Mouse (Mus musculus) CH12.LX (cell line): Measurements from ENCODE around the gene Gm20388. TPM values are rescaled to one million over a fixed set of nuclear protein-coding genes. Genes with fewer than 3 reads are reported as not detected.

Source experiments
- DNase-seq: peaks from one replicate; pipeline ENCODE4 v3.0.0-alpha.2; 2013; ENCODE audit errors: extremely low read depth
- H3K27ac ChIP-seq: 2 replicates; pipeline ENCODE4 v1.5.1; 2012; ENCODE audit warnings: low read depth, mild to moderate bottlenecking, control low read depth, moderate library complexity; ENCODE audit not compliant: insufficient read depth
- H3K27me3 ChIP-seq: replicated peaks from 2 replicates; pipeline ENCODE3; 2012; ENCODE audit warnings: inconsistent platforms
- H3K36me3 ChIP-seq, 2 experiments: replicated peaks in 1 of 2; 2 replicates each; pipeline versions ENCODE3 to v1.6.1; 2012; ENCODE audit warnings: inconsistent platforms in 1 of 2, low read length in 1 of 2, mild to moderate bottlenecking in 1 of 2, mixed read lengths in 1 of 2, moderate library complexity in 1 of 2; ENCODE audit not compliant: control insufficient read depth in 1 of 2, insufficient read depth in 1 of 2
- H3K4me1 ChIP-seq, 2 experiments: 2 replicates each; pipeline ENCODE4 v1.6.1; 2012; ENCODE audit warnings: inconsistent platforms in 1 of 2, moderate library complexity in 1 of 2; ENCODE audit not compliant: insufficient read depth in 2 of 2, control insufficient read depth in 1 of 2
- H3K4me2 ChIP-seq: 2 replicates; pipeline ENCODE4 v1.6.1; 2012; ENCODE audit warnings: low read depth, mild to moderate bottlenecking, control low read depth; ENCODE audit not compliant: poor library complexity, insufficient read depth, severe bottlenecking
- H3K4me3 ChIP-seq, 3 experiments: fragments of 150-350 bp in 1 of 3; sonication (generic) in 1 of 3; replicated peaks in 1 of 3; 2 replicates each; pipeline versions ENCODE3 to v1.5.1; 2011 to 2012; ENCODE audit warnings: low read depth in 2 of 3, low read length in 2 of 3, mild to moderate bottlenecking in 2 of 3, moderate library complexity in 2 of 3, control low read depth in 1 of 3, improper control_type of control experiment in 1 of 3, inconsistent platforms in 1 of 3, mixed read lengths in 1 of 3; ENCODE audit not compliant: poor library complexity in 1 of 3
- H3K79me2 ChIP-seq: replicated peaks from 2 replicates; pipeline ENCODE4 v1.6.1; 2012; ENCODE audit warnings: mild to moderate bottlenecking, moderate library complexity; ENCODE audit not compliant: control insufficient read depth, poor library complexity, insufficient read depth, severe bottlenecking; ENCODE audit errors: extremely low read depth
- H3K9ac ChIP-seq: 2 replicates; pipeline ENCODE4 v1.6.1; 2012; ENCODE audit warnings: low read depth, mild to moderate bottlenecking, control low read depth, moderate library complexity; ENCODE audit not compliant: insufficient read depth
- H3K9me3 ChIP-seq: replicated peaks from 2 replicates; pipeline ENCODE3; 2012; ENCODE audit warnings: low read length, inconsistent platforms, mixed read lengths
- CHD2 ChIP-seq: IDR thresholded peaks from 2 replicates; pipeline ENCODE4 v1.6.1; 2011; ENCODE audit warnings: low read length, improper control_type of control experiment
- EP300 ChIP-seq: IDR thresholded peaks from 2 replicates; pipeline ENCODE4 v1.6.1; 2011; ENCODE audit warnings: low read length, improper control_type of control experiment
- HCFC1 ChIP-seq: IDR thresholded peaks from 2 replicates; pipeline ENCODE4 v1.6.1; 2012; ENCODE audit warnings: low read depth, mild to moderate bottlenecking, inconsistent platforms, low read length, improper control_type of control experiment
- IRF4 ChIP-seq: IDR thresholded peaks from 2 replicates; pipeline ENCODE4 v1.6.1; 2014; ENCODE audit warnings: low read depth, mild to moderate bottlenecking, inconsistent platforms, low read length, improper control_type of control experiment
- JUND ChIP-seq: conservative IDR thresholded peaks from 2 replicates; pipeline ENCODE4 v1.6.1; 2011; ENCODE audit warnings: low read depth, low read length, improper control_type of control experiment
- KAT2A ChIP-seq: IDR thresholded peaks from 2 replicates; pipeline ENCODE4 v1.6.1; 2012; ENCODE audit warnings: low read length, improper control_type of control experiment, inconsistent platforms; ENCODE audit not compliant: insufficient replicate concordance
- MAFK ChIP-seq: IDR thresholded peaks from 2 replicates; pipeline ENCODE4 v1.6.1; 2011; ENCODE audit warnings: low read length, improper control_type of control experiment; ENCODE audit not compliant: insufficient replicate concordance
- MAZ ChIP-seq: IDR thresholded peaks from 2 replicates; pipeline ENCODE4 v1.6.1; 2012; ENCODE audit warnings: low read depth, mild to moderate bottlenecking, inconsistent platforms, low read length, improper control_type of control experiment, moderate library complexity
- MXI1 ChIP-seq: IDR thresholded peaks from 2 replicates; pipeline ENCODE4 v1.6.1; 2011; ENCODE audit warnings: mild to moderate bottlenecking, low read depth, low read length, improper control_type of control experiment
- MYC ChIP-seq: IDR thresholded peaks from 2 replicates; pipeline ENCODE4 v1.6.1; 2011; ENCODE audit warnings: low read depth, mild to moderate bottlenecking, improper control_type of control experiment, low read length
- NRF1 ChIP-seq: IDR thresholded peaks from 2 replicates; pipeline ENCODE4 v1.6.1; 2014; ENCODE audit warnings: low read depth, mild to moderate bottlenecking, inconsistent platforms, low read length, improper control_type of control experiment, moderate library complexity
- POLR2A ChIP-seq: IDR thresholded peaks from 2 replicates; pipeline ENCODE4 v1.6.1; 2011; ENCODE audit warnings: low read depth, mild to moderate bottlenecking, improper control_type of control experiment, low read length
- RCOR1 ChIP-seq: conservative IDR thresholded peaks from 2 replicates; pipeline ENCODE4 v1.6.1; 2012; ENCODE audit warnings: low read depth, mild to moderate bottlenecking, inconsistent platforms, low read length, improper control_type of control experiment
- SIN3A ChIP-seq: IDR thresholded peaks from 2 replicates; pipeline ENCODE4 v1.6.1; 2012; ENCODE audit warnings: low read length, improper control_type of control experiment, inconsistent platforms
- TBP ChIP-seq: conservative IDR thresholded peaks from 2 replicates; pipeline ENCODE4 v1.6.1; 2011; ENCODE audit warnings: low read depth, low read length, improper control_type of control experiment
- UBTF ChIP-seq: IDR thresholded peaks from 2 replicates; pipeline ENCODE4 v1.6.1; 2012; ENCODE audit warnings: low read depth, mild to moderate bottlenecking, inconsistent platforms, low read length, improper control_type of control experiment, moderate library complexity
- USF2 ChIP-seq: conservative IDR thresholded peaks from 2 replicates; pipeline ENCODE4 v1.6.1; 2011; ENCODE audit warnings: low read depth, low read length, improper control_type of control experiment
- ZMIZ1 ChIP-seq: IDR thresholded peaks from 2 replicates; pipeline ENCODE4 v1.6.1; 2012; ENCODE audit warnings: low read depth, mild to moderate bottlenecking, inconsistent platforms, low read length, improper control_type of control experiment
- ZNF384 ChIP-seq: IDR thresholded peaks from 2 replicates; pipeline ENCODE4 v1.6.1; 2012; ENCODE audit warnings: low read depth, low read length, improper control_type of control experiment, inconsistent platforms
- dilution Hi-C: fragments of 300-500 bp; cut with MboI; formaldehyde crosslinking; loops from 2 replicates; pipeline ENCODE4 v1.14.3; 2020; ENCODE audit warnings: low sequenced_read_pairs; ENCODE audit not compliant: extremely low pct_unique_long_range_greater_than_20kb, extremely low pct_ligation_motif_present
- in situ Hi-C: fragments of 300-500 bp; cut with MboI; formaldehyde crosslinking; loops from 3 replicates; pipeline ENCODE4 v1.14.3; 2019; ENCODE audit warnings: low sequenced_read_pairs, low pct_ligation_motif_present, low pct_unique_long_range_greater_than_20kb, mixed read lengths
- polyA plus RNA-seq: library from polyadenylated mRNA; unstranded; fragments of >175 nt; gene quantifications from 2 replicates; pipeline ENCODE4 v1.2.1, GENCODE M21; 2012; ENCODE audit warnings: low read depth; ENCODE audit not compliant: insufficient read length
- total RNA-seq, 2 experiments: library from RNA; depleted of rRNA; stranded (reverse); fragments of 300-350 nt in 1 of 2; fragments of >200 nt in 1 of 2; gene quantifications; 2 replicates each; pipeline ENCODE4 v1.2.3; 2012 to 2014

Gm20388 gene
- total and polyA plus RNA-seq, 3 experiments, result 14.8 to 26.3 (median 22.2) TPM

GRCm38 (mm10) chr8:122527937-122528336 is 2617.3 kb downstream of the Gm20388 start:
- Histone ChIP-seq H3K9ac (no peak overlapping the region), H3K4me3 (no peak overlapping the region), H3K9me3 (peaks cover 5% of the 10 kb centered on the region), H3K27ac (no peak overlapping the region), H3K36me3 (peaks cover 5 to 87% of the 10 kb centered on the region in 2 experiments), H3K27me3 (no peaks in the 10 kb centered on the region), H3K4me2 (no peak overlapping the region), H3K79me2 (no peaks in the 10 kb centered on the region; the same call in 1 of the 2 replicates), H3K4me1 (peaks cover 9 to 61% of the 10 kb centered on the region in 2 experiments)
- dilution Hi-C loops, result no loop called here
- no peak for TF ChIP-seq EP300
- no peak for TF ChIP-seq HCFC1
- no peak for TF ChIP-seq MYC
- TF ChIP-seq UBTF, result no peak
- no peak for TF ChIP-seq MAZ
- TF ChIP-seq ZNF384, result no peak
- no peak for TF ChIP-seq KAT2A
- TF ChIP-seq NRF1, result no peak
- no peak for TF ChIP-seq ZMIZ1
- no peak for TF ChIP-seq SIN3A
- no peak for TF ChIP-seq MAFK
- TF ChIP-seq TBP, result no peak
- no peak for TF ChIP-seq MXI1
- DNase-seq, result no peak
- in situ Hi-C loops, result no loop called here

GRCm38 (mm10) chr8:122529159-122529558 is 2618.5 kb downstream of the Gm20388 start:
- Histone ChIP-seq H3K27me3 (no peaks in the 10 kb centered on the region), H3K4me2 (no peak overlapping the region), H3K9me3 (peaks cover 5% of the 10 kb centered on the region), H3K36me3 (peaks cover 5 to 83% of the 10 kb centered on the region in 2 experiments), H3K27ac (no peak overlapping the region), H3K4me1 (peaks cover 9 to 55% of the 10 kb centered on the region in 2 experiments), H3K4me3 (no peak overlapping the region), H3K79me2 (no peaks in the 10 kb centered on the region; the same call in 1 of the 2 replicates), H3K9ac (no peak overlapping the region)
- in situ Hi-C loops, result no loop called here
- TF ChIP-seq RCOR1 (no peak), JUND (no peak), IRF4 (no peak), ZNF384 (no peak), POLR2A (no peak), USF2 (no peak), CHD2 (no peak)
- dilution Hi-C loops, result no loop called here
- DNase-seq, result no peak
